Mouse (Mus musculus) MN1 (cell line): ENCODE results near the gene Apoc2.

Source experiments
- DNase-seq: peaks from one replicate; pipeline ENCODE4 v3.0.0-alpha.2; 2016; ENCODE audit warnings: low spot score

The Apoc2 gene

GRCm38 (mm10) chr7:19628536-19629360 is 49.0 kb downstream of the Apoc2 start:
- DNase-seq: peak; percentile 61

- no peak for DNase-seq
These were observed 49.6 kb downstream of the Apoc2 start for GRCm38 (mm10) chr7:19628192-19628535.

GRCm38 (mm10) chr7:19627721-19628120 is 50.0 kb downstream of the Apoc2 start:
- DNase-seq: no peak

GRCm38 (mm10) chr7:19623433-19623832 is 54.3 kb downstream of the Apoc2 start:
- DNase-seq: no peak

- DNase-seq: no peak
These were observed 55.5 kb downstream of the Apoc2 start for GRCm38 (mm10) chr7:19622241-19622640.
